Mouse (Mus musculus) stomach, embryonic 15.5 days (tissue): ENCODE results near the gene Esr2. TPM values are rescaled to one million over a fixed set of nuclear protein-coding genes. Genes with fewer than 3 reads are reported as not detected.

Experiments
- ATAC-seq: fragments of 200-750 bp; cut with Nextera tagmentation; 2 replicates; pipeline ENCODE4 v1.8.0; 2017; ENCODE audit warnings: low read depth, moderate number of reproducible peaks, moderate TSS enrichment; ENCODE audit not compliant: insufficient read depth, low FRiP score
- H3K27ac ChIP-seq: fragments of 300-500 bp; sonication (generic); 2 replicates; pipeline ENCODE4 v1.5.1; 2015; ENCODE audit warnings: mild to moderate bottlenecking, inconsistent platforms
- H3K27me3 ChIP-seq: fragments of 300-500 bp; sonication (generic); replicated peaks from 2 replicates; pipeline ENCODE4 v1.6.1; 2015; ENCODE audit warnings: inconsistent platforms
- H3K36me3 ChIP-seq: fragments of 300-500 bp; sonication (generic); 2 replicates; pipeline ENCODE4 v1.6.1; 2015; ENCODE audit warnings: inconsistent platforms
- H3K4me1 ChIP-seq: fragments of 300-500 bp; sonication (generic); 2 replicates; pipeline ENCODE4 v1.6.1; 2015; ENCODE audit warnings: inconsistent platforms
- H3K4me2 ChIP-seq: fragments of 300-500 bp; sonication (generic); 2 replicates; pipeline ENCODE4 v1.6.1; 2015; ENCODE audit warnings: mild to moderate bottlenecking, inconsistent platforms
- H3K4me3 ChIP-seq: fragments of 300-500 bp; sonication (generic); replicated peaks from 2 replicates; pipeline ENCODE4 v1.5.1; 2015; ENCODE audit warnings: inconsistent platforms
- H3K9ac ChIP-seq: fragments of 300-500 bp; sonication (generic); 2 replicates; pipeline ENCODE4 v1.6.1; 2015; ENCODE audit warnings: inconsistent platforms
- H3K9me3 ChIP-seq: fragments of 300-500 bp; sonication (generic); 2 replicates; pipeline ENCODE4 v1.6.1; 2016; ENCODE audit warnings: inconsistent platforms
- WGBS: fragments of 180-500 bp; shearing (Covaris S2); methylation state at CpG from one replicate; pipeline ENCODE4 v1.1.7; 2015; 5-methylcytosine and 5-hydroxymethylcytosine counted together
- polyA plus RNA-seq: library from polyadenylated mRNA; unstranded; fragments of >200 nt; fragmentation: Nextera tagmentation; extraction: Ambion mirVana; gene quantifications from 2 replicates; pipeline ENCODE4 v1.2.1, GENCODE M21; 2015

Gene Esr2
- polyA plus RNA-seq, 1 experiment from 2014 or later, result 0.13 TPM

DNA sequence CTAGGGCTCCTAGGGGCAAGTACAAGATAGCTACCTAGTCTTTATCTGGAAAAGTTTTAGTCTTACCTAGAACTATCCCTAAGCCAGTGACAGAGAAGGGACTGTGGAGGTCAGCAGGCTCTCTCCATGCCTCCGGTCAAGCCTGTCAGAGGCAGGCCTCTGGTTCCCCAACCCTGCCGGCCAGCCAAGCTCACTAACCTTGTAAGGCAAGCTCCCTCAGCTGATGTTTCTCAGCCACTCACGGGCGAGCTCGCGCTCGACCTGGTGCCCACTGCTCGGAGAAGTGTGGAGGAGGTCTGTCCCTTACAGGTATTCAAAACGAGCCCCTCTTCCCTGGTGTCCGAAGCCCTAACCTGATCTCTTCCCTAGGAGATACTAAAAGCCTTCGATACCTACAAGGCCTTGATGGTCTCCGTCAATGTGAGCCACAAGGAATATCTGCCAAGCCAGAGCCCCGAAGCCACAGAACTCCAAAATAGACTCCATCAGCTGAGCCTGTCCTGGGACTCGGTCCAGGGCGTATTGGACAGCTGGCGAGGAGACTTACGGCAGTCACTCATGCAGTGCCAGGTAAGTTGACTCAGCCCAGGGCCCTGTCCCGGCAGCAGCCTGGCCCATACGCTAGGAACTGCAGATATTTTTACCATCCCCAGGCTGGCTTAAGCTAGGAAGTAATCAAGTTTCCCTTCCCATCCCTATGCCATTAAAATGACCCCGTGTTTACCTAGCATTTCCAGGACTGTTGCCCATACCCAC, 72.3 kb downstream of the Esr2 start:
- H3K36me3 ChIP-seq, result peaks cover 29% of the 10 kb centered on the region
- H3K9me3 ChIP-seq, result no peaks in the 10 kb centered on the region
- WGBS, result 91% methylated on average over 20 of the region's 20 CpGs
- no peak for ATAC-seq
- no peaks in the 10 kb centered on the region for H3K27me3 ChIP-seq
- no peaks in the 10 kb centered on the region for H3K4me1 ChIP-seq
- H3K4me3 ChIP-seq, result no peak overlapping the region
- no peak overlapping the region for H3K27ac ChIP-seq
- no peak overlapping the region for H3K9ac ChIP-seq
- H3K4me2 ChIP-seq, result no peak overlapping the region

- 89% methylated on average over 12 of the region's 12 CpGs for WGBS
- Histone ChIP-seq H3K9ac (no peak overlapping the region), H3K27me3 (no peaks in the 10 kb centered on the region), H3K4me3 (no peak overlapping the region), H3K4me1 (no peaks in the 10 kb centered on the region), H3K27ac (no peak overlapping the region), H3K36me3 (peaks cover 37% of the 10 kb centered on the region), H3K9me3 (no peaks in the 10 kb centered on the region), H3K4me2 (no peak overlapping the region)
- no peak for ATAC-seq
Observed at GRCm38 (mm10) chr12:76102621-76103020, 74.4 kb downstream of the Esr2 start.

GRCm38 (mm10) chr12:76095117-76096035, 81.7 kb downstream of the Esr2 start:
- Histone ChIP-seq H3K4me1 (no peaks in the 10 kb centered on the region), H3K4me2 (no peak overlapping the region), H3K4me3 (no peak overlapping the region), H3K9me3 (no peaks in the 10 kb centered on the region), H3K9ac (no peak overlapping the region), H3K36me3 (peaks cover 30% of the 10 kb centered on the region), H3K27ac (no peak overlapping the region), H3K27me3 (no peaks in the 10 kb centered on the region)
- ATAC-seq, result no peak
- 51% methylated on average over 30 of the region's 30 CpGs for WGBS

GRCm38 (mm10) chr12:76093613-76094588, 83.2 kb downstream of the Esr2 start:
- Histone ChIP-seq H3K27ac (no peak overlapping the region), H3K9ac (no peak overlapping the region), H3K9me3 (no peaks in the 10 kb centered on the region), H3K4me3 (no peak overlapping the region), H3K27me3 (no peaks in the 10 kb centered on the region), H3K4me2 (no peak overlapping the region), H3K36me3 (peaks cover 22% of the 10 kb centered on the region), H3K4me1 (no peaks in the 10 kb centered on the region)
- 80% methylated on average over 15 of the region's 15 CpGs for WGBS
- ATAC-seq, result no peak

DNA sequence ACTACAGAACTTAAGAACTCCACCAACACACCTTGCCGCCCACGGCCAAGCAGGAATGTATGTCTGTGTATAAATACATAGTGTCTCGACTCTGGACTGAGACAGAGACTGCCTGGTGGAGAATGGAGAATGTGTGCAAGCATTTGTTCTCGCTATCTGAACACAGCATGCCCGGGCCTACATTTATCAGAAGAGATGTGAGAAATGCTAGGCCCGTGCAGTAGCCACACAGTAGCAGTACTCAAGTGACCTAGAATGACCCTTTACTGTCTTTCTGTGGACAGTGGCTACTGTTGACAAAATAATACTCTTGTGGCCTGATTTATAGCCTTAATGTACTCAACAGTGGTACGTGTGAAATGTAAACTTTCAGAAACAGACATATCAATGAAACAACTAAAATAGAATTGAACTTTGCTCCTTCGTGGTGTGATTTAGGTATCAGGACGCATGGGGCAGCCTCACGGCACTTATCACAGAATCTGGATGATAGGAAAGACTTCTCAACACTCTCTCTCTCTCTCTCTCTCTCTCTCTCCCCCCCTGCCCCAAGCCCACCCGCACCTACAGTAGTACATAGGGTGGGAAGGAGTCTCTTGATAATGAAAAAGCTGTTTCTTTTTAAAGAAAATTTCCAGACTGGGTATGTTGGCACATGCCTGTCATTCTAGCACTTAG, 84.1 kb downstream of the Esr2 start:
- H3K4me2 ChIP-seq, result no peak overlapping the region
- no peak overlapping the region for H3K4me3 ChIP-seq
- H3K36me3 ChIP-seq, result peaks cover 20% of the 10 kb centered on the region
- no peaks in the 10 kb centered on the region for H3K27me3 ChIP-seq
- no peak; the same call in 1 of the 2 replicates for ATAC-seq
- WGBS, result 67% methylated on average over 11 of the region's 11 CpGs
- no peaks in the 10 kb centered on the region for H3K4me1 ChIP-seq
- H3K9ac ChIP-seq, result no peak overlapping the region
- H3K27ac ChIP-seq, result no peak overlapping the region
- H3K9me3 ChIP-seq, result no peaks in the 10 kb centered on the region

GRCm38 (mm10) chr12:76087025-76087424, 90.0 kb downstream of the Esr2 start:
- no peak overlapping the region for H3K27ac ChIP-seq
- no peaks in the 10 kb centered on the region for H3K4me1 ChIP-seq
- H3K4me3 ChIP-seq, result no peak overlapping the region
- no peaks in the 10 kb centered on the region for H3K9me3 ChIP-seq
- ATAC-seq, result no peak
- no peak overlapping the region for H3K9ac ChIP-seq
- H3K27me3 ChIP-seq, result no peaks in the 10 kb centered on the region
- no peak overlapping the region for H3K4me2 ChIP-seq
- 81% methylated on average over 13 of the region's 13 CpGs for WGBS
- no peaks in the 10 kb centered on the region for H3K36me3 ChIP-seq

DNA sequence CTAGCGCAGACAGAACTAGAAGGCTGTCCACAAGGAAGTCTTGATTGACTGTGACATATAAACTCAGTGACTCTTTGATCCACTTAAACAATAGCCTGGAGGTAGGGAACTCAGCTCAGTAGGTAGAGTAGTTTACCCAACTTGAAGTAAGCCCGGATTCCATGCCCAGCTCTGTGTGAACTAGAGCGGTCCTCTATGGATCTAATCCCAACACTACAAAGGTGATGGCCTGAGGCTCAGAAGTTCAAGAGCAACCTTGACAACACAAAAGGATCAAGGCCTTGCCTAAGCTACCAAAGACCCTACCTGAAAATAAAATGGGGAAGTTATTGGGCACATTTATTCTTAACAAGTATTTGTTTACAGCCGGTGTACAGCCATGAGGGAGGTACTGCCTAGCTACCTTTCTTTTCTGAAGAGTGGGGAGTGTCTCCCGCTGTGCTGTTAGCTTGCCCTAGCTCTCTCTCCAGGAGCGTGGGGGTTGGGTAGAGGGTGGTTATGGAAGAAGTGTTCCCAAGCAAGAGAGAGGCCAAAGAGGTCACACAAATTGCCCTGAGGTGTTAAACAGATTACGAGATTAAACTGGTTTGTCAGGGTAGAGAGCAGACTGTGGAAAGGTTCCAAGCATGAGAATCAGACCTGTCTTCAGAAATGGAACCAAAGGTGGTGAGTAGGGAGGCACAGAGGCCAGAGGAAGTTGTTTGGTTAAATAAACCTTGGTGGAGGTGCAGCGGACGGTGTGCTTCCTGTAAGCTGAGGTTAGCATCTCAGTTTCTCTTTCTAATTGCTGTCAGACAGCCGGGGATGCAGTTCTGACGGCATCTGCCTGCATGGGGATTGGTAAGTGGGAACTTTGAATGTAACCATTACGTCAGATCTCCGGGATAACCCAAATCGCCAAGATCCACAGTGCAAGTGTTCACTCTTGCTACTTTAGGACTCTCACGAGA, 90.8 kb downstream of the Esr2 start:
- H3K27ac ChIP-seq, result no peak overlapping the region
- no peaks in the 10 kb centered on the region for H3K9me3 ChIP-seq
- no peak for ATAC-seq
- no peaks in the 10 kb centered on the region for H3K27me3 ChIP-seq
- no peak overlapping the region for H3K9ac ChIP-seq
- peaks cover 3% of the 10 kb centered on the region; the same call in 1 of the 2 replicates for H3K4me1 ChIP-seq
- 65% methylated on average over 15 of the region's 15 CpGs for WGBS
- H3K4me3 ChIP-seq, result no peak overlapping the region
- no peaks in the 10 kb centered on the region for H3K36me3 ChIP-seq
- no peak overlapping the region for H3K4me2 ChIP-seq

DNA sequence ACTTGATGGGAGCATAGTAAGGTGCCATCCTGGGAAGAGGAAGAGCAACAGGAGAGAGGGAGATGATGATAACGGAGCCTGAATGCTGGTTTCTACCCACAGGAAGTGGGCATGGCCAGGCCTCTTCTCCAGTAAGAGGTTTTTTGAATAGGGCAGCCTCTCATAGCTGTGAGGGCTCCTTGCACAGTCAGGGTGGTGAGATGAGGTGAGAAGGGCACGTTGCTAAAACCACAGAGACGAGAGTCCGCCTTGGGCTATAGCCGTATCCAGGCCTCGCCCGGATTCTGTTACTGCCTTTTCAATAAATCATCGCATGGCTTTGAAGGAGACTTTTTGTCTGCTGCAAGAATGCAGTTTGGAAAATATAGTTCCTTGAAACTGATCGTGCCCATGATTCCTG, 92.0 kb downstream of the Esr2 start:
- Histone ChIP-seq H3K27me3 (no peaks in the 10 kb centered on the region), H3K9ac (no peak overlapping the region), H3K4me2 (no peak overlapping the region), H3K36me3 (no peaks in the 10 kb centered on the region), H3K4me3 (no peak overlapping the region), H3K9me3 (no peaks in the 10 kb centered on the region), H3K4me1 (peaks cover 3% of the 10 kb centered on the region; the same call in 1 of the 2 replicates), H3K27ac (no peak overlapping the region)
- 75% methylated on average over 9 of the region's 9 CpGs for whole genome bisulfite sequencing
- no peak for ATAC-seq

- peak; percentile 67; the same call in 1 of the 2 replicates for ATAC-seq
- no peak overlapping the region for H3K9ac ChIP-seq
- 10% methylated on average over 22 of the region's 22 CpGs for WGBS
- no peaks in the 10 kb centered on the region for H3K9me3 ChIP-seq
- no peaks in the 10 kb centered on the region for H3K27me3 ChIP-seq
- peak overlapping the region; percentile 49 for H3K4me2 ChIP-seq
- no peaks in the 10 kb centered on the region for H3K36me3 ChIP-seq
- H3K27ac ChIP-seq, result no peak overlapping the region
- peak overlapping the region; percentile 20 for H3K4me3 ChIP-seq
- peaks cover 3% of the 10 kb centered on the region; the same call in 1 of the 2 replicates for H3K4me1 ChIP-seq
Observed at GRCm38 (mm10) chr12:76081557-76082211, 95.4 kb downstream of the Esr2 start.
